ENCODE assay signal across 19 mouse cellular contexts in the genomic region with DNA sequence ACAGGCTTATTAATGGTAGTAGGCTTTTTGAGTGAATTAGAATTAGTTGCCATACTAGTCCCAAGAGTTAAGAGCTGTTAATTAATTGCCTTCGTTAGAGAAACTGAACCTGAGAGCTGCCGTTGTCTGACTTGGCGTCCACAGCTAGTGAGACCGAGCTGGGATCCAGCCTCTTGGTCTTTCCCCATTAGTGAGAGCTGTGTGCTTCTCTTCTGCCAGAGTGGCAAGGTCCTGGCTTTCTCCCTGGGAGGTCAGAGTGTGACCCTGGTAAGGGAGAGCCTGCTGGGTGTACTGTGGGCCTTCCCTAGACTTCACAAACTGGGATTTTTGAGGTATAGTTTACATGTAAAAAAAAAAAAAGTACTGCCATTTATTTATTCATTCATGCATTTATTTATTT. TPM values are rescaled to one million over a fixed set of nuclear protein-coding genes. Genes with fewer than 3 reads are reported as not detected.
DNase-seq lines count a peak whose midpoint lies in the region; ATAC-seq and TF ChIP-seq lines count a peak whose summit lies in the region.
"Had no signal": no experiment of that assay in that cellular context is flagged by ENCODE, and none has a peak within 500 bp of the region (broad histone marks: within the 10 kb centered on the region; RNA-seq: fewer than 3 reads in every experiment).

No protein-coding gene starts in this region.

- H3K9me3 ChIP-seq in heart, embryonic 13.5 days, result no peaks in the 10 kb centered on the region
- no peaks in the 10 kb centered on the region for H3K9me3 ChIP-seq in heart, embryonic 11.5 days (replicated peaks; ENCODE audit: control insufficient read depth, low read length)
- H3K9me3 ChIP-seq: embryonic facial prominence, embryonic 15.5 days; forebrain, embryonic 12.5 days; limb, embryonic 12.5 days had no signal

- H3K4me1 ChIP-seq in heart, embryonic 13.5 days, result peaks cover 70% of the 10 kb centered on the region
- H3K4me1 ChIP-seq in heart, embryonic 11.5 days (ENCODE audit: control insufficient read depth, insufficient read depth, low read length), result peaks cover 24% of the 10 kb centered on the region
- H3K4me1 ChIP-seq in testis, adult 2 months (ENCODE audit: control insufficient read depth, insufficient read depth, low read length), result peaks cover 7% of the 10 kb centered on the region

- H3K36me3 ChIP-seq in heart, embryonic 13.5 days, result peaks cover 39% of the 10 kb centered on the region
- H3K36me3 ChIP-seq in heart, embryonic 11.5 days (ENCODE audit: control insufficient read depth, insufficient read depth, low read length), result peaks cover 12% of the 10 kb centered on the region
- no peaks in the 10 kb centered on the region; the same call in 1 of the 2 replicates for H3K36me3 ChIP-seq in testis, adult 2 months (ENCODE audit: control insufficient read depth, insufficient read depth, low read length)

- H3K27ac ChIP-seq in heart, embryonic 13.5 days (replicated peaks), result peak overlapping the region; percentile 16; the same call in 1 of the 2 replicates
- H3K27ac ChIP-seq in heart, embryonic 11.5 days (ENCODE audit: low read depth, low read length), result no peak overlapping the region
- H3K27ac ChIP-seq in layer of hippocampus, adult 2 months, result peak overlapping the region; percentile 53; the same call in 1 of the 2 replicates
- H3K27ac ChIP-seq in testis, adult 2 months (ENCODE audit: control insufficient read depth, insufficient read depth, low read depth, low read length), result peak overlapping the region; percentile 4
- no peak overlapping the region for H3K27ac ChIP-seq in left cerebral cortex, adult 2 months
- H3K27ac ChIP-seq: forebrain, embryonic 12.5 days; limb, embryonic 12.5 days had no signal

- H3K27me3 ChIP-seq in heart, embryonic 13.5 days (replicated peaks), result no peaks in the 10 kb centered on the region
- no peaks in the 10 kb centered on the region for H3K27me3 ChIP-seq in heart, embryonic 11.5 days (ENCODE audit: control insufficient read depth, insufficient read depth, low read length)
- no peaks in the 10 kb centered on the region for H3K27me3 ChIP-seq in testis, adult 2 months (ENCODE audit: control insufficient read depth, insufficient read depth, low read length)
- H3K27me3 ChIP-seq: embryonic facial prominence, embryonic 15.5 days; forebrain, embryonic 12.5 days; limb, embryonic 12.5 days had no signal

- intact Hi-C loops in left cerebral cortex, adult 2 months (cut with DNase I), result loop anchor here (5.0 to 10.0 kb wide), 2 partner anchors 43 to 155 kb away; no protein-coding TSS in a partner anchor

- ATAC-seq in heart, embryonic 13.5 days (ENCODE audit: extremely low read depth, insufficient number of reproducible peaks, low FRiP score, low TSS enrichment), result no peak
- ATAC-seq in heart, embryonic 11.5 days (replicated peaks; ENCODE audit: insufficient number of reproducible peaks, low FRiP score, low TSS enrichment), result no peak
- ATAC-seq: hindbrain, embryonic 16.5 days; midbrain, embryonic 16.5 days had no signal

- TF ChIP-seq CTCF in layer of hippocampus, adult 2 months (conservative IDR thresholded peaks at IDR 0.05), result no peak
- TF ChIP-seq CTCF in testis, adult 2 months (IDR thresholded peaks at IDR 0.05; ENCODE audit: control insufficient read depth, insufficient read depth, insufficient replicate concordance, low read depth, low read length), result no peak
- TF ChIP-seq CTCF in left cerebral cortex, adult 2 months (IDR thresholded peaks at IDR 0.05), result no peak

- H3K9ac ChIP-seq in heart, embryonic 13.5 days, result no peak overlapping the region
- no peak overlapping the region for H3K9ac ChIP-seq in heart, embryonic 11.5 days (ENCODE audit: low read depth, low read length)
- H3K9ac ChIP-seq: embryonic facial prominence, embryonic 15.5 days; forebrain, embryonic 12.5 days; limb, embryonic 12.5 days had no signal

- no peak for DNase-seq in layer of hippocampus, adult 2 months (ENCODE audit: low spot score in 2 of 2)
- no peak for DNase-seq in layer of hippocampus, postnatal 10 days (ENCODE audit: low spot score in 2 of 2)
- DNase-seq in testis, postnatal 10 days (ENCODE audit: low spot score), result no peak
- no peak for DNase-seq in cerebellum, adult 9-11 months
- DNase-seq in left cerebral cortex, adult 2 months (ENCODE audit: extremely low spot score in 1 of 2, low spot score in 2 of 2), result no peak
- DNase-seq: adrenal gland, adult 2 months; B cell, adult 2 months; cerebellum, adult 18-20 months; heart, postnatal 14 days; right cerebral cortex, postnatal 25 days; thymus, adult 2 months had no signal

- no peak for TF ChIP-seq POLR2A in testis, adult 2 months (IDR thresholded peaks at IDR 0.05; ENCODE audit: control insufficient read depth, low read depth, low read length)

- no peak overlapping the region for H3K4me2 ChIP-seq in heart, embryonic 13.5 days
- H3K4me2 ChIP-seq in heart, embryonic 11.5 days, result no peak overlapping the region
- H3K4me2 ChIP-seq: embryonic facial prominence, embryonic 15.5 days; forebrain, embryonic 12.5 days; limb, embryonic 12.5 days had no signal

- WGBS in heart, embryonic 13.5 days, result 90% methylated on average over 4 of the region's 4 CpGs
- WGBS in heart, embryonic 11.5 days (ENCODE audit: insufficient replicate concordance), result 87% methylated on average over 4 of the region's 4 CpGs

- H3K4me3 ChIP-seq in heart, embryonic 13.5 days, result no peak overlapping the region
- H3K4me3 ChIP-seq in heart, embryonic 11.5 days (ENCODE audit: low read depth, low read length), result no peak overlapping the region
- H3K4me3 ChIP-seq in layer of hippocampus, adult 2 months, result no peak overlapping the region
- H3K4me3 ChIP-seq in testis, adult 2 months (ENCODE audit: control insufficient read depth, low read depth, low read length), result no peak overlapping the region
- H3K4me3 ChIP-seq in left cerebral cortex, adult 2 months, result no peak overlapping the region
- H3K4me3 ChIP-seq: embryonic facial prominence, embryonic 15.5 days; forebrain, embryonic 12.5 days; limb, embryonic 12.5 days had no signal

RNA-seq across cellular contexts. Expression of gene Gcn1l1, which starts 4.7 kb away (rescaled TPM):
- polyA plus RNA-seq in heart, embryonic 13.5 days (2015; fragmentation: Nextera tagmentation; extraction: Ambion mirVana), result 24.6 and 26.7 TPM in 2 replicates
- polyA plus RNA-seq in heart, embryonic 11.5 days (2014; fragmentation: Nextera tagmentation; extraction: Ambion mirVana), result 29.7 and 33.5 TPM in 2 replicates
- total RNA-seq in layer of hippocampus, adult 2 months (2021), result 10 to 100 TPM; 74.5 to 76.7 TPM
- total RNA-seq in layer of hippocampus, postnatal 10 days (2021), result 10 to 100 TPM; 76.4 to 96.2 TPM
- polyA plus RNA-seq in testis, adult 2 months (2012; rRNA removed), result 67.7 and 77.1 TPM in 2 replicates
- total RNA-seq in left cerebral cortex, adult 2 months (2021), result 10 to 100 TPM; 70.7 to 73.2 TPM

RNA-seq across cellular contexts. Expression of gene Rplp0, which starts 10.5 kb away (rescaled TPM):
- 1,009 and 1,125 TPM in 2 replicates for polyA plus RNA-seq in heart, embryonic 13.5 days (2015; fragmentation: Nextera tagmentation; extraction: Ambion mirVana)
- 1,182 and 1,275 TPM in 2 replicates for polyA plus RNA-seq in heart, embryonic 11.5 days (2014; fragmentation: Nextera tagmentation; extraction: Ambion mirVana)
- 100 to 1,000 TPM; 225 to 234 TPM for total RNA-seq in layer of hippocampus, adult 2 months (2021)
- 100 to 1,000 TPM; 458 to 467 TPM for total RNA-seq in layer of hippocampus, postnatal 10 days (2021)
- polyA plus RNA-seq in testis, adult 2 months (2012; rRNA removed), result 1,431 and 1,500 TPM in 2 replicates
- 100 to 1,000 TPM; 183 to 187 TPM for total RNA-seq in left cerebral cortex, adult 2 months (2021)

Comparison
In these comparisons a context has a peak if more than half of its experiments do, and no peak if none do; other contexts are left out.
1. H3K27ac ChIP-seq: peak in heart, embryonic 13.5 days (single experiment), layer of hippocampus, adult 2 months (single experiment) and testis, adult 2 months (single experiment); none in heart, embryonic 11.5 days (single experiment) and left cerebral cortex, adult 2 months (single experiment).